Comparison of ENCODE assay signal across 13 mouse cellular contexts in genomic region chr19:53786836-53787235, GRCm38 (mm10).
DNase-seq lines count a peak whose midpoint lies in the region; ATAC-seq lines count a peak whose summit lies in the region.
"Had no signal": no experiment of that assay in that cellular context is flagged by ENCODE, and none has a peak within 500 bp of the region (broad histone marks: within the 10 kb centered on the region; RNA-seq: fewer than 3 reads in every experiment).

No protein-coding gene starts in this region.

- H3K27me3 ChIP-seq in heart, embryonic 10.5 days (ENCODE audit: insufficient read depth, poor library complexity, severe bottlenecking), result no peaks in the 10 kb centered on the region
- no peaks in the 10 kb centered on the region for H3K27me3 ChIP-seq in kidney, embryonic 16.5 days (ENCODE audit: insufficient read depth, low read length)
- H3K27me3 ChIP-seq in embryonic facial prominence, embryonic 12.5 days, result no peaks in the 10 kb centered on the region
- H3K27me3 ChIP-seq in limb, embryonic 13.5 days, result no peaks in the 10 kb centered on the region
- H3K27me3 ChIP-seq: CH12.LX, Patski had no signal

- no peak overlapping the region for H3K4me2 ChIP-seq in kidney, embryonic 16.5 days (replicated peaks; ENCODE audit: low read depth, low read length)
- no peak overlapping the region; the same call in 1 of the 2 replicates for H3K4me2 ChIP-seq in embryonic facial prominence, embryonic 12.5 days (replicated peaks)
- H3K4me2 ChIP-seq in limb, embryonic 13.5 days (replicated peaks), result no peak overlapping the region
- H3K4me2 ChIP-seq: lung, embryonic 14.5 days had no signal

- 82% methylated on average over 5 of the region's 5 CpGs for WGBS in heart, embryonic 10.5 days
- WGBS in kidney, embryonic 16.5 days, result 48% methylated on average over 5 of the region's 5 CpGs
- 35% methylated on average over 5 of the region's 5 CpGs for WGBS in embryonic facial prominence, embryonic 12.5 days
- WGBS in limb, embryonic 13.5 days, result 43% methylated on average over 5 of the region's 5 CpGs

- no peaks in the 10 kb centered on the region for H3K36me3 ChIP-seq in heart, embryonic 10.5 days
- no peaks in the 10 kb centered on the region for H3K36me3 ChIP-seq in kidney, embryonic 16.5 days (ENCODE audit: insufficient read depth, low read length)
- no peaks in the 10 kb centered on the region for H3K36me3 ChIP-seq in embryonic facial prominence, embryonic 12.5 days
- H3K36me3 ChIP-seq in limb, embryonic 13.5 days, result no peaks in the 10 kb centered on the region

- H3K4me1 ChIP-seq in heart, embryonic 10.5 days, result peaks cover 56% of the 10 kb centered on the region
- H3K4me1 ChIP-seq in kidney, embryonic 16.5 days (ENCODE audit: insufficient read depth, low read length), result peaks cover 21% of the 10 kb centered on the region
- H3K4me1 ChIP-seq in embryonic facial prominence, embryonic 12.5 days, result peaks cover 22% of the 10 kb centered on the region
- peaks cover 28% of the 10 kb centered on the region for H3K4me1 ChIP-seq in limb, embryonic 13.5 days

- peak overlapping the region; percentile 26; the same call in 1 of the 2 replicates for H3K27ac ChIP-seq in heart, embryonic 10.5 days
- H3K27ac ChIP-seq in kidney, embryonic 16.5 days (ENCODE audit: low read length), result peak overlapping the region; percentile 54
- peak overlapping the region; percentile 80 for H3K27ac ChIP-seq in embryonic facial prominence, embryonic 12.5 days
- H3K27ac ChIP-seq in limb, embryonic 13.5 days, result peak overlapping the region; percentile 65

- H3K9ac ChIP-seq in kidney, embryonic 16.5 days (replicated peaks; ENCODE audit: low read length), result no peak overlapping the region
- H3K9ac ChIP-seq in embryonic facial prominence, embryonic 12.5 days, result no peak overlapping the region
- H3K9ac ChIP-seq in limb, embryonic 13.5 days, result no peak overlapping the region
- H3K9ac ChIP-seq: lung, embryonic 14.5 days had no signal

- H3K4me3 ChIP-seq in heart, embryonic 10.5 days, result no peak overlapping the region
- H3K4me3 ChIP-seq in kidney, embryonic 16.5 days (ENCODE audit: low read length), result no peak overlapping the region
- H3K4me3 ChIP-seq in embryonic facial prominence, embryonic 12.5 days, result no peak overlapping the region
- no peak overlapping the region for H3K4me3 ChIP-seq in limb, embryonic 13.5 days

- ATAC-seq in kidney, embryonic 16.5 days (ENCODE audit: low FRiP score, low TSS enrichment), result no peak
- no peak for ATAC-seq in embryonic facial prominence, embryonic 12.5 days (ENCODE audit: insufficient number of reproducible peaks, insufficient read depth, low FRiP score, low TSS enrichment)
- ATAC-seq in limb, embryonic 13.5 days (ENCODE audit: low FRiP score, low read depth), result no peak; the same call in 1 of the 2 replicates
- ATAC-seq: hindbrain, embryonic 16.5 days had no signal

- DNase-seq in heart, embryonic 10.5 days (ENCODE audit: low spot score), result no peak
- DNase-seq in heart, adult 8-10 months (ENCODE audit: low spot score), result no peak
- no peak for DNase-seq in kidney, postnatal 10 days
- DNase-seq in adrenal gland, adult 2 months, result no peak
- DNase-seq: adrenal gland, adult 8-10 months; right cerebral cortex, adult 18-20 months had no signal

- H3K9me3 ChIP-seq in heart, embryonic 10.5 days, result no peaks in the 10 kb centered on the region
- H3K9me3 ChIP-seq in kidney, embryonic 16.5 days (ENCODE audit: low read length), result no peaks in the 10 kb centered on the region
- H3K9me3 ChIP-seq in embryonic facial prominence, embryonic 12.5 days, result no peaks in the 10 kb centered on the region
- H3K9me3 ChIP-seq in limb, embryonic 13.5 days, result no peaks in the 10 kb centered on the region

Comparison
In these comparisons a context has a peak if more than half of its experiments do, and no peak if none do; other contexts are left out.
1. H3K27ac ChIP-seq: peak in every context shown above with its lines; median percentile 80 in embryonic facial prominence, embryonic 12.5 days; 65 in limb, embryonic 13.5 days; 54 in kidney, embryonic 16.5 days; 26 in heart, embryonic 10.5 days.